Mouse (Mus musculus) embryonic stem cell, embryonic (primary cell): Measurements from ENCODE around the gene Gm5916.

Source experiments
- CTCF ChIA-PET, 4 experiments: fragments of 300-600 bp in 2 of 4; fragments of 350-600 bp in 2 of 4; sonication (Branson Sonifier 250); formaldehyde crosslinking; loops; one replicate each; lab custom pipeline; 2022; ENCODE audit warnings: inconsistent platforms in 2 of 4; lab: Charles Lee
- POLR2A ChIA-PET, 4 experiments: fragments of 300-600 bp in 2 of 4; fragments of 350-600 bp in 2 of 4; sonication (Branson Sonifier 250); formaldehyde crosslinking; loops; one replicate each; lab custom pipeline; 2022; ENCODE audit warnings: antibody characterized with exemption in 4 of 4, inconsistent platforms in 1 of 4; lab: Charles Lee

Gene Gm5916

DNA sequence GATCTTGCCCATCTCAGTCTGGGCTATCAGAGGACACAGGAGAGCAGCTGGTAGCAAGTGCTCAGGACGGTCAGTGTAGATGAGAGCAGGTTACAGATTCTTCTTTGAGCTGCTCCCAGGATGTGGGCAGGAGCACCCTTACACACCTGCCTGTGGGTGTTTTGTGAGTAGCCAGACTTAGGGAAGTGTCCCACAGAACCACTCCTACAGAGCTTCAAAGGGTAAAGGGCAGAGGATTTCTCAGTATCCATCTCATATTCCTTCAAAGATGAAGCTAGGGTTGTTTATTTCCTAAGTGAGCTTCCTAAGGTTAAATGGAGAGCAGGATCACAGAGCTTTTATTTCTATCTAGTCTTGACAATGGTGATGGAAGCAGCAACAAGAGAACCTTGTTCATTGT lies at the start of gene Gm5916:
Gm5916 (minus strand) TSS at position 101 of the 400 bp plus-strand sequence.
- CTCF ChIA-PET: interaction anchor here in 1 of 4 experiments (1.3 kb wide), 1 partner anchor 285 kb away, joined by 5 read pairs; the partner anchor contains the start of gene 9230110F15Rik
- POLR2A ChIA-PET: interaction anchor here in 1 of 4 experiments (1.0 kb wide), 1 partner anchor 285 kb away, joined by 4 read pairs; the partner anchor contains the start of gene 9230110F15Rik
